In genomic region chr12:32954216-32955021, GRCm38 (mm10) we compare ENCODE assay signal across 8 mouse cellular contexts. TPM values are rescaled to one million over a fixed set of nuclear protein-coding genes. Genes with fewer than 3 reads are reported as not detected.
DNase-seq lines count a peak whose midpoint lies in the region; ATAC-seq and TF ChIP-seq lines count a peak whose summit lies in the region.

No protein-coding gene starts in this region.

- peak overlapping the region; percentile 80 for H3K9ac ChIP-seq in limb, embryonic 12.5 days (replicated peaks)
- H3K9ac ChIP-seq in midbrain, embryonic 14.5 days (replicated peaks; ENCODE audit: low read length) = peak overlapping the region; percentile 75

- no peaks in the 10 kb centered on the region for H3K36me3 ChIP-seq in testis, adult 2 months (ENCODE audit: control insufficient read depth, insufficient read depth, low read length)
- H3K36me3 ChIP-seq in limb, embryonic 12.5 days = no peaks in the 10 kb centered on the region
- no peaks in the 10 kb centered on the region for H3K36me3 ChIP-seq in midbrain, embryonic 14.5 days (ENCODE audit: control insufficient read depth, insufficient read depth, low read length)

- under 1% methylated on average over 71 of the region's 71 CpGs for WGBS in limb, embryonic 12.5 days
- under 1% methylated on average over 68 of the region's 71 CpGs for WGBS in midbrain, embryonic 14.5 days

- H3K4me2 ChIP-seq in limb, embryonic 12.5 days = peak overlapping the region; percentile 78
- peak overlapping the region; percentile 81 for H3K4me2 ChIP-seq in midbrain, embryonic 14.5 days (ENCODE audit: low read length)

- H3K27ac ChIP-seq in testis, adult 2 months (ENCODE audit: control insufficient read depth, insufficient read depth, low read depth, low read length) = peak overlapping the region; percentile 96
- peak overlapping the region; percentile 97 for H3K27ac ChIP-seq in limb, embryonic 12.5 days
- peak overlapping the region; percentile 95 for H3K27ac ChIP-seq in midbrain, embryonic 14.5 days (replicated peaks; ENCODE audit: low read depth, low read length)

- peak; percentile 68 for TF ChIP-seq POLR2A in testis, adult 2 months (IDR thresholded peaks at IDR 0.05; ENCODE audit: control insufficient read depth, low read depth, low read length)

- H3K4me3 ChIP-seq in testis, adult 2 months (ENCODE audit: control insufficient read depth, low read depth, low read length) = peak overlapping the region; percentile 94
- H3K4me3 ChIP-seq in limb, embryonic 12.5 days (replicated peaks) = peak overlapping the region; percentile 75
- peak overlapping the region; percentile 69 for H3K4me3 ChIP-seq in midbrain, embryonic 14.5 days (replicated peaks; ENCODE audit: low read depth, low read length)

- DNase-seq in adrenal gland, adult 2 months = peak; percentile 92
- DNase-seq in adrenal gland, postnatal 10 days = no peak
- DNase-seq in testis, postnatal 14 days (ENCODE audit: low spot score) = no peak
- peak; percentile 31 for DNase-seq in forelimb bud, embryonic 11.5 days (ENCODE audit: low read depth, low spot score)
- DNase-seq in midbrain, embryonic 14.5 days = peak; percentile 83
- no peak for DNase-seq in adipocyte (ENCODE audit: low spot score)

- no peaks in the 10 kb centered on the region for H3K9me3 ChIP-seq in limb, embryonic 12.5 days
- H3K9me3 ChIP-seq in midbrain, embryonic 14.5 days (ENCODE audit: control insufficient read depth, low read length) = no peaks in the 10 kb centered on the region

- TF ChIP-seq CTCF in testis, adult 2 months (IDR thresholded peaks at IDR 0.05; ENCODE audit: control insufficient read depth, insufficient read depth, insufficient replicate concordance, low read depth, low read length) = no peak

- no peak; the same call in none of the 2 replicates for ATAC-seq in limb, embryonic 12.5 days (ENCODE audit: insufficient number of reproducible peaks, insufficient read depth, low FRiP score, low TSS enrichment, low read depth)
- ATAC-seq in midbrain, embryonic 14.5 days (ENCODE audit: low FRiP score, low TSS enrichment) = peak; percentile 72

- H3K27me3 ChIP-seq in testis, adult 2 months (ENCODE audit: control insufficient read depth, insufficient read depth, low read length) = no peaks in the 10 kb centered on the region
- H3K27me3 ChIP-seq in limb, embryonic 12.5 days = no peaks in the 10 kb centered on the region
- H3K27me3 ChIP-seq in midbrain, embryonic 14.5 days (ENCODE audit: control insufficient read depth, insufficient read depth, low read length) = no peaks in the 10 kb centered on the region

- no peaks in the 10 kb centered on the region; the same call in 1 of the 2 replicates for H3K4me1 ChIP-seq in testis, adult 2 months (ENCODE audit: control insufficient read depth, insufficient read depth, low read length)
- H3K4me1 ChIP-seq in limb, embryonic 12.5 days (replicated peaks) = peaks cover 18% of the 10 kb centered on the region
- H3K4me1 ChIP-seq in midbrain, embryonic 14.5 days (ENCODE audit: control insufficient read depth, insufficient read depth, low read length) = peaks cover 24% of the 10 kb centered on the region

RNA-seq across cellular contexts. Expression of gene Sypl, which starts 0.7 kb away (rescaled TPM):
- 100 to 1,000 TPM; 109 to 117 TPM for total RNA-seq in adrenal gland, adult 2 months (2021)
- 27.4 and 41.4 TPM in 2 replicates for polyA plus RNA-seq in adrenal gland, adult 2 months (2012; rRNA removed)
- total RNA-seq in adrenal gland, postnatal 10 days (2021) = 10 to 100 TPM; 95.0 to 99.0 TPM
- polyA plus RNA-seq in testis, adult 2 months (2012; rRNA removed) = 173 and 221 TPM in 2 replicates
- 65.6 and 66.6 TPM in 2 replicates for polyA plus RNA-seq in limb, embryonic 12.5 days (2016; fragmentation: Nextera tagmentation; extraction: Ambion mirVana)
- polyA plus RNA-seq in midbrain, embryonic 14.5 days (2014; fragmentation: Nextera tagmentation; extraction: Ambion mirVana) = 34.2 and 39.4 TPM in 2 replicates

Comparison
In these comparisons a context has a peak if more than half of its experiments do, and no peak if none do; other contexts are left out.
1. DNase-seq: peak in adrenal gland, adult 2 months (single experiment), forelimb bud, embryonic 11.5 days (single experiment) and midbrain, embryonic 14.5 days (single experiment); none in adrenal gland, postnatal 10 days (single experiment), testis, postnatal 14 days (single experiment) and adipocyte (single experiment).
2. Peak in every context shown above with its lines, with median percentiles within 50 percentile points of each other: H3K27ac ChIP-seq and H3K4me3 ChIP-seq.